Mouse (Mus musculus): ENCODE results near the gene Hist1h3i. TPM values are rescaled to one million over a fixed set of nuclear protein-coding genes. Genes with fewer than 3 reads are reported as not detected.
"Not testable (repeated sequence)": the region's sequence is repeated elsewhere in the genome, so short reads cannot be mapped to it uniquely, and the experiment has no call there.

The Hist1h3i gene
- polyA plus RNA-seq (2014; fragmentation: Nextera tagmentation; extraction: Ambion mirVana) = 294 and 298 TPM in 2 replicates

GRCm38 (mm10) chr13:21783255-21783617 lies at the start of gene Hist1h3i:
Hist1h3i (minus strand) TSS chr13:21783370.
- H3K4me2 ChIP-seq (ENCODE audit: low read depth, severe bottlenecking) = peak within 1 kb of the TSS; percentile 56
- no peaks in the 10 kb centered on the region for H3K9me3 ChIP-seq (ENCODE audit: control insufficient read depth, low read length)
- H3K27me3 ChIP-seq (ENCODE audit: control insufficient read depth, insufficient read depth, low read length) = no peaks in the 10 kb centered on the region
- ATAC-seq (ENCODE audit: insufficient number of reproducible peaks, low FRiP score, low TSS enrichment, low read depth) (peak; percentile 69; the same call in 1 of the 2 replicates), DNase-seq (ENCODE audit: low spot score) (peak; percentile 50)
- peaks cover 8% of the 10 kb centered on the region; the same call in 1 of the 2 replicates for H3K4me1 ChIP-seq (ENCODE audit: control insufficient read depth, insufficient read depth, low read length)
- H3K4me3 ChIP-seq (ENCODE audit: low read depth, low read length) = peak within 1 kb of the TSS; percentile 36
- peak within 1 kb of the TSS; percentile 61 for H3K9ac ChIP-seq (ENCODE audit: low read length)
- peak within 1 kb of the TSS; percentile 89 for H3K27ac ChIP-seq (replicated peaks; ENCODE audit: low read depth, low read length)
- H3K36me3 ChIP-seq (ENCODE audit: control insufficient read depth, insufficient read depth, low read length) = no peaks in the 10 kb centered on the region
- under 1% methylated on average over 13 of the region's 20 CpGs for WGBS

- not testable (repeated sequence) for H3K36me3 ChIP-seq (ENCODE audit: control insufficient read depth, insufficient read depth, low read length); H3K27ac ChIP-seq (replicated peaks; ENCODE audit: low read depth, low read length); H3K9me3 ChIP-seq (ENCODE audit: control insufficient read depth, low read length); H3K4me1 ChIP-seq (ENCODE audit: control insufficient read depth, insufficient read depth, low read length); H3K4me3 ChIP-seq (ENCODE audit: low read depth, low read length); H3K27me3 ChIP-seq (ENCODE audit: control insufficient read depth, insufficient read depth, low read length); H3K9ac ChIP-seq (ENCODE audit: low read length); H3K4me2 ChIP-seq (ENCODE audit: low read depth, severe bottlenecking); DNase-seq (ENCODE audit: low spot score)
- peak; percentile 86 for ATAC-seq (ENCODE audit: insufficient number of reproducible peaks, low FRiP score, low TSS enrichment, low read depth)
- WGBS = under 1% methylated on average over 18 of the region's 58 CpGs
Observed at GRCm38 (mm10) chr13:21831418-21832394, 48.5 kb upstream of the Hist1h3i start, which contains the start of gene Hist1h4n. Hist1h4n (minus strand) TSS chr13:21832196.

GRCm38 (mm10) chr13:21830344-21830743 lies 47.2 kb upstream of the Hist1h3i start:
- H3K4me2 ChIP-seq (ENCODE audit: low read depth, severe bottlenecking) = no peak overlapping the region
- WGBS = 91% methylated on average over 10 of the region's 10 CpGs
- no peak overlapping the region for H3K9ac ChIP-seq (ENCODE audit: low read length)
- no peaks in the 10 kb centered on the region for H3K9me3 ChIP-seq (ENCODE audit: control insufficient read depth, low read length)
- no peak overlapping the region for H3K4me3 ChIP-seq (ENCODE audit: low read depth, low read length)
- no peaks in the 10 kb centered on the region for H3K27me3 ChIP-seq (ENCODE audit: control insufficient read depth, insufficient read depth, low read length)
- H3K27ac ChIP-seq (replicated peaks; ENCODE audit: low read depth, low read length) = no peak overlapping the region
- no peak for ATAC-seq (ENCODE audit: insufficient number of reproducible peaks, low FRiP score, low TSS enrichment, low read depth)
- peak; percentile 24 for DNase-seq (ENCODE audit: low spot score)
- H3K36me3 ChIP-seq (ENCODE audit: control insufficient read depth, insufficient read depth, low read length) = no peaks in the 10 kb centered on the region
- no peaks in the 10 kb centered on the region for H3K4me1 ChIP-seq (ENCODE audit: control insufficient read depth, insufficient read depth, low read length)

GRCm38 (mm10) chr13:21828511-21828910 lies 45.3 kb upstream of the Hist1h3i start:
- ATAC-seq (ENCODE audit: insufficient number of reproducible peaks, low FRiP score, low TSS enrichment, low read depth) = no peak
- WGBS = 77% methylated on average over 3 of the region's 3 CpGs
- H3K9ac ChIP-seq (ENCODE audit: low read length) = no peak overlapping the region
- H3K4me3 ChIP-seq (ENCODE audit: low read depth, low read length) = no peak overlapping the region
- no peak overlapping the region for H3K27ac ChIP-seq (replicated peaks; ENCODE audit: low read depth, low read length)
- H3K27me3 ChIP-seq (ENCODE audit: control insufficient read depth, insufficient read depth, low read length) = no peaks in the 10 kb centered on the region
- H3K36me3 ChIP-seq (ENCODE audit: control insufficient read depth, insufficient read depth, low read length) = no peaks in the 10 kb centered on the region
- H3K4me1 ChIP-seq (ENCODE audit: control insufficient read depth, insufficient read depth, low read length) = no peaks in the 10 kb centered on the region
- DNase-seq (ENCODE audit: low spot score) = no peak
- no peak overlapping the region for H3K4me2 ChIP-seq (ENCODE audit: low read depth, severe bottlenecking)
- H3K9me3 ChIP-seq (ENCODE audit: control insufficient read depth, low read length) = no peaks in the 10 kb centered on the region

- DNase-seq (ENCODE audit: low spot score); H3K27ac ChIP-seq (replicated peaks; ENCODE audit: low read depth, low read length); H3K9ac ChIP-seq (ENCODE audit: low read length); H3K27me3 ChIP-seq (ENCODE audit: control insufficient read depth, insufficient read depth, low read length); ATAC-seq (ENCODE audit: insufficient number of reproducible peaks, low FRiP score, low TSS enrichment, low read depth); H3K4me1 ChIP-seq (ENCODE audit: control insufficient read depth, insufficient read depth, low read length); H3K9me3 ChIP-seq (ENCODE audit: control insufficient read depth, low read length); H3K4me2 ChIP-seq (ENCODE audit: low read depth, severe bottlenecking); H3K4me3 ChIP-seq (ENCODE audit: low read depth, low read length); H3K36me3 ChIP-seq (ENCODE audit: control insufficient read depth, insufficient read depth, low read length): not testable (repeated sequence)
- 76% methylated on average over 6 of the region's 16 CpGs for WGBS
Observed at GRCm38 (mm10) chr13:21820082-21820890, 37.1 kb upstream of the Hist1h3i start.

- H3K4me2 ChIP-seq (ENCODE audit: low read depth, severe bottlenecking) = peak overlapping the region; percentile 27
Observed at GRCm38 (mm10) chr13:21812092-21812491, 28.9 kb upstream of the Hist1h3i start.

GRCm38 (mm10) chr13:21811539-21811938 lies 28.4 kb upstream of the Hist1h3i start, which contains the start of gene Hist1h4m:
Hist1h4m (plus strand) TSS chr13:21811746.
- WGBS = no CpG with 5 or more reads among the region's 24 CpGs

More at GRCm38 (mm10) chr13:21812092-21812491, 28.9 kb upstream of the Hist1h3i start:
- H3K9me3 ChIP-seq (ENCODE audit: control insufficient read depth, low read length); H3K36me3 ChIP-seq (ENCODE audit: control insufficient read depth, insufficient read depth, low read length); H3K4me1 ChIP-seq (ENCODE audit: control insufficient read depth, insufficient read depth, low read length); DNase-seq (ENCODE audit: low spot score); H3K27ac ChIP-seq (replicated peaks; ENCODE audit: low read depth, low read length); H3K9ac ChIP-seq (ENCODE audit: low read length); H3K27me3 ChIP-seq (ENCODE audit: control insufficient read depth, insufficient read depth, low read length); H3K4me3 ChIP-seq (ENCODE audit: low read depth, low read length): not testable (repeated sequence)
- peak; percentile 67 for ATAC-seq (ENCODE audit: insufficient number of reproducible peaks, low FRiP score, low TSS enrichment, low read depth)
- WGBS = 0% methylated on average over 9 of the region's 14 CpGs

GRCm38 (mm10) chr13:21811074-21811473 lies 27.9 kb upstream of the Hist1h3i start:
- H3K4me2 ChIP-seq (ENCODE audit: low read depth, severe bottlenecking); H3K4me3 ChIP-seq (ENCODE audit: low read depth, low read length); H3K27ac ChIP-seq (replicated peaks; ENCODE audit: low read depth, low read length); H3K9ac ChIP-seq (ENCODE audit: low read length); H3K9me3 ChIP-seq (ENCODE audit: control insufficient read depth, low read length); H3K4me1 ChIP-seq (ENCODE audit: control insufficient read depth, insufficient read depth, low read length); H3K36me3 ChIP-seq (ENCODE audit: control insufficient read depth, insufficient read depth, low read length); DNase-seq (ENCODE audit: low spot score); H3K27me3 ChIP-seq (ENCODE audit: control insufficient read depth, insufficient read depth, low read length): not testable (repeated sequence)
- no CpG with 5 or more reads among the region's 8 CpGs for WGBS
- peak; percentile 42 for ATAC-seq (ENCODE audit: insufficient number of reproducible peaks, low FRiP score, low TSS enrichment, low read depth)

More at GRCm38 (mm10) chr13:21811539-21811938, 28.4 kb upstream of the Hist1h3i start, which contains the start of gene Hist1h4m:
- H3K9ac ChIP-seq (ENCODE audit: low read length); DNase-seq (ENCODE audit: low spot score); H3K9me3 ChIP-seq (ENCODE audit: control insufficient read depth, low read length); H3K36me3 ChIP-seq (ENCODE audit: control insufficient read depth, insufficient read depth, low read length); H3K27me3 ChIP-seq (ENCODE audit: control insufficient read depth, insufficient read depth, low read length); H3K4me3 ChIP-seq (ENCODE audit: low read depth, low read length); H3K27ac ChIP-seq (replicated peaks; ENCODE audit: low read depth, low read length); H3K4me1 ChIP-seq (ENCODE audit: control insufficient read depth, insufficient read depth, low read length): not testable (repeated sequence)
- ATAC-seq (ENCODE audit: insufficient number of reproducible peaks, low FRiP score, low TSS enrichment, low read depth) = peak; percentile 48; the same call in 1 of the 2 replicates
- peak within 1 kb of the TSS; percentile 27 for H3K4me2 ChIP-seq (ENCODE audit: low read depth, severe bottlenecking)
